Mouse (Mus musculus) WW6 (cell line): ENCODE measurements around the gene Crebl2.
A peak's percentile ranks its signal among the peaks of the same experiment; 100 is the strongest.

Experiments used
- DNase-seq: peaks from one replicate; pipeline ENCODE4 v3.0.0-alpha.2; 2013; ENCODE audit warnings: low read depth, low spot score

Gene Crebl2

GRCm38 (mm10) chr6:134820411-134820810 is 9.5 kb upstream of the Crebl2 start:
- DNase-seq: no peak

- no peak for DNase-seq
These were observed 7.1 kb upstream of the Crebl2 start for GRCm38 (mm10) chr6:134822844-134823243.

GRCm38 (mm10) chr6:134830776-134831175 is 822 bp downstream of the Crebl2 start:
- DNase-seq: no peak

- DNase-seq: no peak
These were observed 4.8 kb downstream of the Crebl2 start for GRCm38 (mm10) chr6:134834585-134835251.

- DNase-seq: no peak
These were observed 8.2 kb downstream of the Crebl2 start for GRCm38 (mm10) chr6:134838111-134838510.

GRCm38 (mm10) chr6:134840346-134840745 is 10.4 kb downstream of the Crebl2 start:
- no peak for DNase-seq

- DNase-seq: no peak
These were observed 15.8 kb downstream of the Crebl2 start for GRCm38 (mm10) chr6:134845726-134846125.

- no peak for DNase-seq
These were observed 16.4 kb downstream of the Crebl2 start for GRCm38 (mm10) chr6:134846308-134846707.

- no peak for DNase-seq
These were observed 17.6 kb downstream of the Crebl2 start for GRCm38 (mm10) chr6:134847550-134847949.

- no peak for DNase-seq
These were observed 18.4 kb downstream of the Crebl2 start for GRCm38 (mm10) chr6:134848197-134848890.

- DNase-seq: no peak
These were observed 19.5 kb downstream of the Crebl2 start for GRCm38 (mm10) chr6:134849461-134849860.

- DNase-seq: no peak
These were observed 20.0 kb downstream of the Crebl2 start for GRCm38 (mm10) chr6:134849985-134850384.

GRCm38 (mm10) chr6:134854782-134855181 is 24.8 kb downstream of the Crebl2 start:
- DNase-seq: no peak

- DNase-seq: no peak
These were observed 26.0 kb downstream of the Crebl2 start for GRCm38 (mm10) chr6:134855926-134856325.

- DNase-seq: no peak
These were observed 29.1 kb downstream of the Crebl2 start for GRCm38 (mm10) chr6:134859021-134859420.

- no peak for DNase-seq
These were observed 30.3 kb downstream of the Crebl2 start for GRCm38 (mm10) chr6:134860275-134860674.

- DNase-seq: no peak
These were observed 31.4 kb downstream of the Crebl2 start for GRCm38 (mm10) chr6:134861386-134861785.

GRCm38 (mm10) chr6:134862671-134863104 is 32.7 kb downstream of the Crebl2 start:
- no peak for DNase-seq

GRCm38 (mm10) chr6:134863146-134863545 is 33.2 kb downstream of the Crebl2 start:
- DNase-seq: peak; percentile 92

GRCm38 (mm10) chr6:134866113-134866512 is 36.2 kb downstream of the Crebl2 start:
- DNase-seq: no peak

GRCm38 (mm10) chr6:134867325-134867724 is 37.4 kb downstream of the Crebl2 start:
- DNase-seq: no peak

- DNase-seq: no peak
These were observed 40.3 kb downstream of the Crebl2 start for GRCm38 (mm10) chr6:134870209-134870742.

- no peak for DNase-seq
These were observed 40.9 kb downstream of the Crebl2 start for GRCm38 (mm10) chr6:134870887-134871286.
